Mouse (Mus musculus) brain, embryonic 14.5 days (tissue): ENCODE results near the gene Gbgt1.

Source experiments
- CTCF ChIP-seq: fragments of 200-500 bp; IDR thresholded peaks from 2 replicates; pipeline ENCODE4 v1.5.1; 2012; ENCODE audit warnings: inconsistent platforms, mild to moderate bottlenecking, moderate library complexity, borderline replicate concordance; ENCODE audit not compliant: insufficient read depth, insufficient read length; ENCODE audit errors: extremely low read depth
- POLR2A ChIP-seq: fragments of 200-500 bp; IDR thresholded peaks from 2 replicates; pipeline ENCODE4 v1.6.1; 2012; ENCODE audit warnings: mild to moderate bottlenecking, inconsistent platforms, borderline replicate concordance; ENCODE audit not compliant: poor library complexity, insufficient read depth, insufficient read length, severe bottlenecking; ENCODE audit errors: extremely low read depth

- TF ChIP-seq CTCF: no peak
- TF ChIP-seq POLR2A: no peak
Observed at GRCm38 (mm10) chr2:28465836-28466518, 30.7 kb upstream of the Gbgt1 start, which contains the start of gene 1700007K13Rik.
